Mouse (Mus musculus) CH12.LX (cell line): Measurements from ENCODE around the gene Capn2.

Experiments used
- CHD1 ChIP-seq: IDR thresholded peaks from 2 replicates; pipeline ENCODE4 v1.6.1; 2012; ENCODE audit warnings: low read depth, low read length, improper control_type of control experiment, inconsistent platforms
- CHD2 ChIP-seq: IDR thresholded peaks from 2 replicates; pipeline ENCODE4 v1.6.1; 2011; ENCODE audit warnings: low read length, improper control_type of control experiment
- CTCF ChIP-seq, 2 experiments: IDR thresholded peaks in 1 of 2; conservative IDR thresholded peaks in 1 of 2; 2 replicates each; pipeline ENCODE4 v1.5.1; 2011 to 2012; ENCODE audit warnings: low read depth in 2 of 2, low read length in 2 of 2, improper control_type of control experiment in 1 of 2, inconsistent platforms in 1 of 2, mild to moderate bottlenecking in 1 of 2, moderate library complexity in 1 of 2
- EP300 ChIP-seq: IDR thresholded peaks from 2 replicates; pipeline ENCODE4 v1.6.1; 2011; ENCODE audit warnings: low read length, improper control_type of control experiment
- ETS1 ChIP-seq: conservative IDR thresholded peaks from 2 replicates; pipeline ENCODE4 v1.6.1; 2012; ENCODE audit warnings: low read depth, mild to moderate bottlenecking, inconsistent platforms, low read length, improper control_type of control experiment, moderate library complexity
- HCFC1 ChIP-seq: IDR thresholded peaks from 2 replicates; pipeline ENCODE4 v1.6.1; 2012; ENCODE audit warnings: low read depth, mild to moderate bottlenecking, inconsistent platforms, low read length, improper control_type of control experiment
- KAT2A ChIP-seq: IDR thresholded peaks from 2 replicates; pipeline ENCODE4 v1.6.1; 2012; ENCODE audit warnings: low read length, improper control_type of control experiment, inconsistent platforms; ENCODE audit not compliant: insufficient replicate concordance
- MAFK ChIP-seq: IDR thresholded peaks from 2 replicates; pipeline ENCODE4 v1.6.1; 2011; ENCODE audit warnings: low read length, improper control_type of control experiment; ENCODE audit not compliant: insufficient replicate concordance
- MYC ChIP-seq: IDR thresholded peaks from 2 replicates; pipeline ENCODE4 v1.6.1; 2011; ENCODE audit warnings: low read depth, mild to moderate bottlenecking, improper control_type of control experiment, low read length
- NRF1 ChIP-seq: IDR thresholded peaks from 2 replicates; pipeline ENCODE4 v1.6.1; 2014; ENCODE audit warnings: low read depth, mild to moderate bottlenecking, inconsistent platforms, low read length, improper control_type of control experiment, moderate library complexity
- POLR2A ChIP-seq: IDR thresholded peaks from 2 replicates; pipeline ENCODE4 v1.6.1; 2011; ENCODE audit warnings: low read depth, mild to moderate bottlenecking, improper control_type of control experiment, low read length
- TCF12 ChIP-seq: IDR thresholded peaks from 2 replicates; pipeline ENCODE4 v1.6.1; 2014; ENCODE audit warnings: low read depth, mild to moderate bottlenecking, inconsistent platforms, low read length, improper control_type of control experiment
- ZC3H11A ChIP-seq: IDR thresholded peaks from 2 replicates; pipeline ENCODE4 v1.6.1; 2012; ENCODE audit warnings: low read depth, mild to moderate bottlenecking, inconsistent platforms, low read length, improper control_type of control experiment

DNA sequence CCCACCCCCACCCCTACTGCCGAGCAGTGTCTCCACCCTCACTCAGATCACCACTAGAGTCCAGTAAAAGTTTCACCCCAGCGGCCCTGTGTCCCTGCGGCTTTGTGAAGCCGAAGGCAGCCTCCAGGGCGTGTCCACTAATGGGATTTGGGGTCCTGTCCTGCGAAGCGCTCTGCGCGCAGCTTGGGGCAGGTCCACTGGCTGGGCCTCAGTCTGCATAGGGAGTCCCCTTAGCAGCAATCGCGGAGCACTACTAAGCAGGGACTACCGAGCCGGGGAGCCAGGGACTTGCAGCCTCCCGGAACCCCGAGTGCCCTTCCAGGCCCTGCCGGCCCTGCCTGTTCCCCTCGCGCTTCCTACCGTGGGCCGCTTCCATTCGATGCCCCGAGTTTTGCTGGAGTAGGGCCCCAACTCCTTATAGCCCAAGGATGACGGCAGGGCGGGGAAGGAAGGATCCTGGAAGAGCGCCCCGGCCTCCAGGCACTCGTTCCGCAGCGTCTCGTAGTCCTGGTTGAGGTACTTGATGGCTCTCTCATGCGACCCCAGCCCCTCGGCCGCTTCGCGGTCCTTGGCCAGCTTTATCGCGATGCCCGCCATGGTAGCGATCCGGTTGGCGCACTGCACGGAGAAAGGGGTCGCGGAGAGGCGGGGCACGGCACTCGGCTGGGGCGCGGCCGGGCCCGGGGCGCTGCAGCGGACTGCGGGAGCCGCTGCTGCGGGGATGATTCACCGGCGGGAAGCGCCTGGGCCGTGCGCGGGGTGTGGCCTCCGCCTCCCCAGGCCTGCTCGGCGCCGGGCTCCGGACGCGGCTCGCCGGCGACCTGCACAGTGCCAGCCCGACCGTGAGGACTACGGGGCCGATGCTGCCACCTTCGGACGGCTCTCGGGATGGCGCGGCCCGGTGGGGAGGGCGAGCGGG, at the start of gene Capn2:
- TF ChIP-seq EP300 (no peak), CTCF (conservative IDR thresholded peaks at IDR 0.05 in 1 of 2, IDR thresholded peaks at IDR 0.05 in 1 of 2; ENCODE audit: low read depth in 2 of 2, low read length in 2 of 2) (peak in 1 of 2 experiments; percentile 66; a peak in 2 of 4 replicates), TCF12 (peak; percentile 58; the same call in 1 of the 2 replicates), CHD1 (no peak), NRF1 (peak; percentile 41; the same call in 1 of the 2 replicates), CHD2 (peak; percentile 44; the same call in 1 of the 2 replicates), POLR2A (peak; percentile 38; the same call in 1 of the 2 replicates), MAFK (no peak), ETS1 (no peak), KAT2A (no peak), HCFC1 (peak; percentile 17; the same call in 1 of the 2 replicates), ZC3H11A (no peak), MYC (no peak)
